Mouse (Mus musculus) lung, postnatal 4 days (tissue): ENCODE results near the gene Lrtm2.
"Not testable (repeated sequence)": the region's sequence is repeated elsewhere in the genome, so short reads cannot be mapped to it uniquely, and the experiment has no call there.

Source experiments
- DNase-seq, 2 experiments: peaks; one replicate each; pipeline ENCODE4 v3.0.0; 2021

The Lrtm2 gene

DNA sequence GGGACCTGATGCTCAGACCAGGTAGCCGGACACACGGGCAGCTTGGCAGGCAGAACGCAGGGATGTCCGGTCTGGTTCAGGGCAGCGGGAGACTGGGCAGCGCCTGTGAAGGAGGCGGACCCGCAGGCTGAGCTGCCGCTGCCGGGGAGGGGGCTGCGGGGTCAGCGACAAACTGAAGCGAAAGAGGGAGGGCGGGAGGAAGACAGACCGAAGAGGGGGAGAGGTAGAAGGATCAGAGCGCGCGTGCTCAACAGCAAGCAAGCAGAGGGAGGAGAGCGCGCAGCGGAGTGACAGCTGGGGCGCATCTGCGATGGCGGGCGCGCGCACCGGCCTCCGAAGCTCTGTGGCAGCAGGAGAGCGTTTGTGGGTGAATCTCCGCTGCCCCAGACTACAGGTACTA lies at the start of gene Lrtm2:
Gene Lrtm2 (minus strand): TSS at position 261 of the 400 bp plus-strand sequence.
- no peak for DNase-seq

DNA sequence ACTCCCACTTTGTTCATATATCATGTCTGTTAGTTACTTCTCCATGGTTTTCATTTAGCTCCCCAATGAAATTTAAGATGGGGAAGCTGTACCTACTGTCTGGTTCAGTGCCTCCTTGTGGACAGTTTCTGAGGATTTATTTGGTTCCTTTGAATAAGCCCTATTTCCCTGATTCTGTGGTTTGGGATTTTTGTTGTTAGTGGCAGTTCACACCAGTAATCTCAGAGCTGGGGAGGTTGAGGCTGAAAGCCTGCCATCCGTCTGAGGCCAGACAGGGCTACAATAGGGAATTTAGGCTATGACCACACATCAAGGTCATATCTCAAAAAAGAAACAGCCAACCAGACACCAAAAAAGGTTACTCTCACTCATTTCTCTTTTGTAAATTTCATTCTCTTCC lies 48.1 kb upstream of the Lrtm2 start:
- DNase-seq = no peak

GRCm38 (mm10) chr6:119377613-119378012 lies 47.0 kb upstream of the Lrtm2 start:
- no peak for DNase-seq

GRCm38 (mm10) chr6:119375035-119375434 lies 44.5 kb upstream of the Lrtm2 start:
- DNase-seq = no peak

DNA sequence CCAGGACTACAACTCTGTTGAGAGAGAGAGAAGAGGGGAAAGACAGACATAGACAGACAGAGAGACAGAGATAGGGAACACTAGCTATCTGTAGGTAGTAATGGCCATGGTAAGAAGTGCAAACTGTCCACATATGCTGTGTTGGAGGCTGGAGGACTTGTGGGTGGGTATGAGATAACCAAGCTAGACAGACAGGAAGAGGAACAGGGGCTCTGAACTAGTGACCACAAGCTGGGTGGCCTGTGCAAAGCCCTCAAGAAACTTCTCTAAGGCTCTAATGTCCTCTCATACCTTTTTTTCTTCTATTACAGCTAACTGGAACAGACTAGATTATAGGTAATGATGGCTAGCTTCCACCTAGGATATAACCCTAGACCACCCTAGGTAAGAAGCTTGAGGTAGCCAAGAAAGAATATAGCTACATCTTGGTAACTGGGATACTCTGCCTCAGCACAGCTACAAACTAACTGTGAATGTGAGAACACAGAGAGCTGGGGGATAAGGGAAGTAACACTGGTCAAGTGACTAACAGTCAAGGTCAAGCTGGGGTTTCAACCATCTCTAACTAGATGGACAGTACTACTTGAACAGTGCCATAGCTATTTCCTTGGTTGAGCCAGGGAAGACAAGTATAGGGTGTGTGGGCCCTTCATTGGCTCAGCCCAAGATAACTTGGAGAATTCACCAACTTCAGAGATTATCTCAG lies 42.6 kb upstream of the Lrtm2 start:
- DNase-seq = no peak

DNA sequence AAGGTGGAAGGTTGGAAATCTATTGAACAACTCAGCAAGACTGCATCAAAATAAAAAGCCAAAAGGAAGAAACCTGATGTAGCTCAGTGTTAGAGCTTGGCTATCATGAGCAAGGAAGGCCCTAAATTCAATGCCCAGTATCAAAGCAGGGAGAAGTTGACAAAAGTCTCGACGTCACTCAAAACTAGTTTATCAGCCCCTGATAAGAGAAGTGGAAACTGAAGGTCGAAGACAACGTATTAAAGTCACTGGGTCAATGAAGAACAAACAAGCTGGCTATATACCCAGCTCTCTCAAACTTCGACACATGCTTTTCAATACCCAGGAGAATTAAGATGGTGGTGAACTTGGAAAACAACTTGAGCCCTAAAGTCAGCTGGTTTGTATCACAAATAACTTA lies 41.7 kb upstream of the Lrtm2 start:
- no peak for DNase-seq

DNA sequence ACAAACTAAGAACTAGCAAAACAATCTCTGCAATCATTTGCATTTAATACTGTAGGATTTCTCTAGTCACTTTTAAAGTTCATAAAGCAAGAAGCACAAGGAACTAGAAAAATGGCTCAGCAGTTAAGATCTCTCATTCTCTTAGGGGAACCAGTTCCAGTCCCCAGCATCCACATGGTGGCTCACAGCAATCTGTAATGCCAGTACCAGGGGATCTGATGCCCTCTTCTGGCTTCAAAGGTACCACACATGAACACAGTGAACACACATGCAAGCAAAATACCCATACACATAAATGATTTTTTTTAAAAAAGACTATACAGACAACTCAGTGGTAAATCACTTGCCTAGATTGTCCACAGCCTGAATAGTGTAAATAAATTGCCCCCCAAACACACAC lies 41.1 kb upstream of the Lrtm2 start:
- no peak for DNase-seq

GRCm38 (mm10) chr6:119367382-119367781 lies 36.8 kb upstream of the Lrtm2 start:
- DNase-seq = no peak

- not testable (repeated sequence) for DNase-seq
Measured at GRCm38 (mm10) chr6:119366800-119367199, 36.2 kb upstream of the Lrtm2 start.

DNA sequence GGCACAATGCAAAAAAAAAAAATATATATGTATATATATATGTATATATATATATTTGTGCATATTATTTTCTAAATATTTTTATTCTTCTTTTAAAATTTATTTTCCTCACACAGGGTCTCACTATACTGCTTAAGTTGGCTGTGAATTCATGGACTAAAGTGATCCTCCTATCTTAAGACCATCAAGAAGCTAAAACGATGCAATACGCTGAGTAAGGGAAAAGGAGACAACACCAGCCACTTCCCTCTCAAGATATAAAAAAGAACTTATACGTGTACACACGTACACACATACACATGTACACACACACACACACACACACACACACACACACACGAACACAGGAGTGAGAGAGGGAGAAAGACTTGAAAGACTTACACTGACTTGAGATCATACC lies 33.0 kb upstream of the Lrtm2 start:
- DNase-seq = no peak

DNA sequence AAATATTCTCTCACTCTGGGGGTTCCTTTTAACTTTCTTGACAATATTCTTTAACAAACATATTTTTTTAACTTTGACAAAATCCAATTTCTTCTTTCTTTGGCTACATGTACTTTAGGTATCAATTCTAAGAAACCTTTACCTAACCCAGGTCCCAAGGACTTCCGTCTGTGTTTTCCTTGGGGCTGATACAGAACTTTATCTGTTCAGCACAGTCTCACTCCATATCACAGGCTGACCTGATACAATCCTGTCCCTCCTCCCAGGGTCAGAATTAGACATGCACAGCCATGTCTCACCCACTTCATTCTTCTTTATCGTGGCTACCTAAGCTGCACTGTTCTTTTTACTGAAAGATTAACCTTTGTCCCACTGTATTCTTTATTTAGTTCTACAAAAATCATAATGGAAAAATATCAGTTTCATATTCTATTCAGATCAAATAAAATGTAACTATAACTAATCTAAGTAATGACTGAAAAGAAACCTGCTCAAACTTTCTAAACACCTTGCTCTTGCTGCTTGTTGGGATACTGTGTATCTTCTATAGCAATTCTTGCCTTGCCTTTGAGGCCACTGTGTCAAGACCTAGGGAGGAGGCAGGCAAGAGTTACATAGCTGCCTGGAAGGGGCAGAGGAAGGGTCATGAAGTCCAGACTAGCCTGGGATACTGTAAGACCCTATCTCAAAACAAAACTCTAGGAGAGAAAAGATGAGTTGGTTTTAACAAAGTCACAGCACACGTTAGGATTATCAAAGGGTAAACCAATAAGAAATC lies 30.5 kb upstream of the Lrtm2 start:
- no peak for DNase-seq

- DNase-seq = not testable (repeated sequence)
Measured at GRCm38 (mm10) chr6:119360250-119360649, 29.7 kb upstream of the Lrtm2 start.

DNA sequence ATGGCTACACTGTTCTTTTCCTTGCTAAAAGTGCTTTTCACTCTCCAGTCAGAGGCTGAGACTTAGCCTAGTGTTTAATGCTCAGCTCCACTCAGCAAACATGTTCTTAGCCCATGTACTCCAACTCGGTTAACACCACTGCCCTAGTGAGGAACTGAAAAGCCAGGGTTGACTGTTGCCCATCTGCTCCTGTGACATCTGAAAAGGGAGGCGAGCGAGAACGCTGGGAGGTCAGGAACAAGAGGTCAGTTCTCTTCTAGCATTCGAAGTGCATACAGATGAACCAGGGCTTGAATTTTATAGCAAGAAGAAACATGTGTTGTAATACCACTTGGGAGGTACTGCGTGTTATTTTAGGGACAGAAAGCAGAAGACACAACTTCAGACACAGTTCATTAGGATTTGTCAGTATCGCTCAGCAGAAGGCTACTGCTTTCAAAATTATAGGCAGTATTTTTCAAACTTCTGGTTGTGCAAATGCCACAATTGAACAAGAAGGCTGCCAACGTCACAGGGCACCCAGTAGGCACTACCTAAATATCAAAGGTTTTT lies 27.5 kb upstream of the Lrtm2 start:
- no peak for DNase-seq

DNA sequence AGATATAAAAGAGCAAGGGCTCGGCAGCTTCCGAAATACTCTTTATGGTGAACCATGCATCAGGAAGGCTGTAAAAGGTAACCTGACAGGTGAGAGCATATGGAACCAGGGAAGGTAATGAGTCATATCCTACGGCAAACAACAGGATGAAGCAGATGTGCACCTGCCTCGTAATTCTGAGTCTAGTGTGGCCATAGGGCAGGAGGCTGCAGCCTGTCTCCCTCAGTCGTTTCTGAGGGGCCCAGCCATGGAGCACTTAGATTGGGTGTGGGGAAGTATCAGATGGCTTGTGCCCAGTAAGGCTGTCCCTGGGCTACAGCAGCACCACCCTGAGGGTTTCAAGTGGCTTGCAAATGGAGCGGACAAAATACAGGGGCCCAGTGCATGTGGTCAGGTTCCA lies 21.9 kb upstream of the Lrtm2 start:
- no peak for DNase-seq

DNA sequence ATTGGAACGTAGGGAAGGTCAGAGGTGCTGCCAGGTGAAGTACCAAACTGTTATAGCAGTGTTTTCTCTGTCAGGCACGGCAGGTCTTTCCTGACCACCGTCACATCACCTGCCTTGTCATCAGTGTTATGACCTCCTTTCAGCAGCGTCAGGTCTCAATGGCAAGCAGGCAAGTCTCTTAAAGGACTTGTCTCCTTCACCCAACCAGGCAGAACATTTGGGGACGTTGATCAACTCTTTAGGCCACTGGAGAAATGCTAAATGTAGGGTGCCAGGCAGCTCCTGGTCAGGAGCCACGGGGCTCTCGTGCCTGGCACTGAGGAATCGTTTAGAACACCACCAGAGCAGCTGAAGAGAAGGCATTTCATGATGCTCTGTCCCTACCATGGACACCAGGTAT lies 21.1 kb upstream of the Lrtm2 start:
- no peak for DNase-seq

- no peak for DNase-seq
Measured at GRCm38 (mm10) chr6:119350703-119351198, 20.2 kb upstream of the Lrtm2 start.

DNA sequence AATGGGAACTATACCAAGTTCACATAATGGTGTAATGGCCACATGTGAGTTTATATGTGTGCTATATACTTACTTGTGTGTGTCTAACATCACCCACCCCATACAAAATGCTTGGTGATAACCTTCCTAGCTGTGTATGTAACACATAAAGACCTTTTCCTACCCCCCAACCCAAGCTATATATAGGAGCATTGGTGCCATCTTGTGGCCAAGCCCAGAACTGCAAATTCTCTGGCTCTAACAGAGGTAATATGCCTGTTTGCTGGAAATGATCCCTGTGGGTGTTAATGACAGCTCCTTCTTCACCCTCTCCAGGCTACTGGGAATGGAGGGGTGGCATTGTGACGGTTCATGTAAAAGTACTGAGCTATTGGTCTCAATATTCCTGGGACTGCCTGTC lies 17.7 kb upstream of the Lrtm2 start:
- DNase-seq = peak; percentile 45 to 82

GRCm38 (mm10) chr6:119347813-119348212 lies 17.2 kb upstream of the Lrtm2 start:
- DNase-seq = no peak

GRCm38 (mm10) chr6:119346257-119346656 lies 15.7 kb upstream of the Lrtm2 start:
- DNase-seq = no peak

GRCm38 (mm10) chr6:119341409-119341808 lies 10.8 kb upstream of the Lrtm2 start:
- no peak for DNase-seq

- DNase-seq = no peak
Measured at GRCm38 (mm10) chr6:119338121-119338912, 7.8 kb upstream of the Lrtm2 start.

- no peak for DNase-seq
Measured at GRCm38 (mm10) chr6:119337287-119337686, 6.7 kb upstream of the Lrtm2 start.

- no peak for DNase-seq
Measured at GRCm38 (mm10) chr6:119336124-119336523, 5.6 kb upstream of the Lrtm2 start.
